ENCODE assay signal across 18 mouse cellular contexts in genomic region chr11:57648196-57648800, GRCm38 (mm10). TPM values are rescaled to one million over a fixed set of nuclear protein-coding genes. Genes with fewer than 3 reads are reported as not detected.
A peak's percentile ranks its signal among the peaks of the same experiment; 100 is the strongest.
DNase-seq lines count a peak whose midpoint lies in the region; ATAC-seq and TF ChIP-seq lines count a peak whose summit lies in the region.
"Had no signal": no experiment of that assay in that cellular context is flagged by ENCODE, and none has a peak within 500 bp of the region (broad histone marks: within the 10 kb centered on the region; RNA-seq: fewer than 3 reads in every experiment).

No protein-coding gene starts in this region.

- H3K4me2 ChIP-seq in liver, embryonic 12.5 days, result peak overlapping the region; percentile 98
- no peak overlapping the region; the same call in 1 of the 2 replicates for H3K4me2 ChIP-seq in liver, embryonic 11.5 days
- peak overlapping the region; percentile 94 for H3K4me2 ChIP-seq in liver, embryonic 16.5 days (ENCODE audit: low read depth, low read length)
- H3K4me2 ChIP-seq: forebrain, embryonic 12.5 days; midbrain, embryonic 11.5 days had no signal

- no peaks in the 10 kb centered on the region for H3K9me3 ChIP-seq in liver, embryonic 12.5 days (replicated peaks)
- H3K9me3 ChIP-seq in liver, embryonic 11.5 days (ENCODE audit: control insufficient read depth, low read length), result no peaks in the 10 kb centered on the region
- no peaks in the 10 kb centered on the region for H3K9me3 ChIP-seq in liver, embryonic 16.5 days (replicated peaks; ENCODE audit: control insufficient read depth, low read length)
- H3K9me3 ChIP-seq: forebrain, embryonic 12.5 days; G1E; heart, embryonic 12.5 days had no signal

- peak; percentile 12 for DNase-seq in gastrocnemius, adult 2 months
- DNase-seq in gastrocnemius, postnatal 14 days, result no peak
- DNase-seq in liver, embryonic 11.5 days (ENCODE audit: low spot score), result no peak
- DNase-seq in testis, postnatal 14 days (ENCODE audit: low spot score), result no peak
- no peak for DNase-seq in ovary, postnatal 36 days (ENCODE audit: low spot score)
- DNase-seq: cerebellum, adult 2 months; cerebellum, postnatal 36 days; right cerebral cortex, postnatal 25 days had no signal

- H3K4me1 ChIP-seq in liver, embryonic 12.5 days, result peaks cover 89% of the 10 kb centered on the region
- H3K4me1 ChIP-seq in liver, embryonic 11.5 days (replicated peaks; ENCODE audit: control insufficient read depth, insufficient read depth, low read length), result peaks cover 54% of the 10 kb centered on the region
- peaks cover 7% of the 10 kb centered on the region for H3K4me1 ChIP-seq in testis, adult 2 months (ENCODE audit: control insufficient read depth, insufficient read depth, low read length)
- peaks cover 74% of the 10 kb centered on the region for H3K4me1 ChIP-seq in liver, embryonic 16.5 days (ENCODE audit: control insufficient read depth, low read depth, low read length)

- H3K4me3 ChIP-seq in gastrocnemius, adult 2 months, result no peak overlapping the region
- H3K4me3 ChIP-seq in liver, embryonic 12.5 days, result peak overlapping the region; percentile 97
- H3K4me3 ChIP-seq in liver, embryonic 11.5 days (ENCODE audit: low read depth, low read length), result no peak overlapping the region
- H3K4me3 ChIP-seq in testis, adult 2 months (ENCODE audit: control insufficient read depth, low read depth, low read length), result peak overlapping the region; percentile 66
- peak overlapping the region; percentile 95; the same call in 1 of the 2 replicates for H3K4me3 ChIP-seq in liver, embryonic 16.5 days (ENCODE audit: low read depth, low read length)
- H3K4me3 ChIP-seq: forebrain, embryonic 12.5 days had no signal

- no peak overlapping the region for H3K27ac ChIP-seq in gastrocnemius, adult 2 months
- H3K27ac ChIP-seq in liver, embryonic 12.5 days, result no peak overlapping the region
- no peak overlapping the region; the same call in 1 of the 2 replicates for H3K27ac ChIP-seq in liver, embryonic 11.5 days (ENCODE audit: low read depth, low read length)
- H3K27ac ChIP-seq in testis, adult 2 months (ENCODE audit: control insufficient read depth, insufficient read depth, low read depth, low read length), result no peak overlapping the region
- H3K27ac ChIP-seq in liver, embryonic 16.5 days (ENCODE audit: low read length), result no peak overlapping the region
- H3K27ac ChIP-seq: forebrain, embryonic 12.5 days; macrophage had no signal

- ATAC-seq in liver, embryonic 12.5 days, result no peak
- no peak for ATAC-seq in liver, embryonic 11.5 days (replicated peaks; ENCODE audit: low FRiP score)
- ATAC-seq in liver, embryonic 16.5 days (ENCODE audit: low read depth), result no peak
- ATAC-seq: hindbrain, embryonic 16.5 days; intestine, postnatal 0 days had no signal

- peak overlapping the region; percentile 99; the same call in 1 of the 2 replicates for H3K9ac ChIP-seq in liver, embryonic 12.5 days
- no peak overlapping the region for H3K9ac ChIP-seq in liver, embryonic 11.5 days (ENCODE audit: low read depth, low read length)
- H3K9ac ChIP-seq in liver, embryonic 16.5 days (ENCODE audit: low read depth, low read length), result no peak overlapping the region
- H3K9ac ChIP-seq: forebrain, embryonic 12.5 days; heart, embryonic 12.5 days had no signal

- H3K36me3 ChIP-seq in liver, embryonic 12.5 days, result peaks cover 28% of the 10 kb centered on the region
- no peaks in the 10 kb centered on the region for H3K36me3 ChIP-seq in liver, embryonic 11.5 days (ENCODE audit: control insufficient read depth, insufficient read depth, low read length)
- H3K36me3 ChIP-seq in testis, adult 2 months (ENCODE audit: control insufficient read depth, insufficient read depth, low read length), result no peaks in the 10 kb centered on the region
- peaks cover 5% of the 10 kb centered on the region for H3K36me3 ChIP-seq in liver, embryonic 16.5 days (ENCODE audit: control insufficient read depth, insufficient read depth)
- H3K36me3 ChIP-seq: forebrain, embryonic 12.5 days; heart, embryonic 12.5 days had no signal

- H3K27me3 ChIP-seq in liver, embryonic 12.5 days (replicated peaks), result peaks cover 6% of the 10 kb centered on the region; the same call in 1 of the 2 replicates
- peaks cover 4% of the 10 kb centered on the region; the same call in 1 of the 2 replicates for H3K27me3 ChIP-seq in liver, embryonic 11.5 days (replicated peaks; ENCODE audit: control insufficient read depth, insufficient read depth, low read length)
- no peaks in the 10 kb centered on the region for H3K27me3 ChIP-seq in testis, adult 2 months (ENCODE audit: control insufficient read depth, insufficient read depth, low read length)
- H3K27me3 ChIP-seq in liver, embryonic 16.5 days (ENCODE audit: control insufficient read depth, insufficient read depth, low read depth, low read length), result no peaks in the 10 kb centered on the region; the same call in 1 of the 2 replicates
- H3K27me3 ChIP-seq: heart, embryonic 12.5 days had no signal

- WGBS in liver, embryonic 12.5 days (ENCODE audit: insufficient replicate concordance), result 89% methylated on average over 11 of the region's 11 CpGs
- 90% methylated on average over 11 of the region's 11 CpGs for WGBS in liver, embryonic 11.5 days
- 87% methylated on average over 11 of the region's 11 CpGs for WGBS in liver, embryonic 16.5 days (ENCODE audit: insufficient replicate concordance)

- no peak for TF ChIP-seq CTCF in gastrocnemius, adult 2 months (IDR thresholded peaks at IDR 0.05)
- TF ChIP-seq CTCF in testis, adult 2 months (IDR thresholded peaks at IDR 0.05; ENCODE audit: control insufficient read depth, insufficient read depth, insufficient replicate concordance, low read depth, low read length), result no peak

- TF ChIP-seq POLR2A in testis, adult 2 months (IDR thresholded peaks at IDR 0.05; ENCODE audit: control insufficient read depth, low read depth, low read length), result no peak

- intact Hi-C loops in gastrocnemius, adult 2 months (cut with DNase I), result loop anchor here (5.0 kb wide), 2 partner anchors 39 to 79 kb away; no protein-coding TSS in a partner anchor
- intact Hi-C loops in gastrocnemius, postnatal 14 days (cut with DNase I; ENCODE audit: low total_unique reads), result no loop called here

RNA-seq across cellular contexts. Expression of gene Galnt10, which starts 3.1 kb away (rescaled TPM):
- 1 to 10 TPM; 5.1 to 6.4 TPM for total RNA-seq in gastrocnemius, adult 2 months (2021)
- total RNA-seq in gastrocnemius, postnatal 14 days (2021), result 10 to 100 TPM; 11.3 to 12.4 TPM
- 34.2 and 36.3 TPM in 2 replicates for polyA plus RNA-seq in liver, embryonic 12.5 days (2016; fragmentation: Nextera tagmentation; extraction: Ambion mirVana)
- polyA plus RNA-seq in liver, embryonic 11.5 days (2014; fragmentation: Nextera tagmentation; extraction: Ambion mirVana), result 17.5 and 19.8 TPM in 2 replicates
- polyA plus RNA-seq in testis, adult 2 months (2012; rRNA removed), result 21.2 and 25.9 TPM in 2 replicates
- 24.1 and 26.3 TPM in 2 replicates for polyA plus RNA-seq in liver, embryonic 16.5 days (2015; fragmentation: Nextera tagmentation; extraction: Ambion mirVana)

Comparison
In these comparisons a context has a peak if more than half of its experiments do, and no peak if none do; other contexts are left out.
1. H3K4me3 ChIP-seq: peak in liver, embryonic 12.5 days (single experiment), testis, adult 2 months (single experiment) and liver, embryonic 16.5 days (single experiment); none in gastrocnemius, adult 2 months (single experiment) and liver, embryonic 11.5 days (single experiment).